Mouse (Mus musculus) heart, embryonic 14.5 days (tissue): ENCODE results near the gene Rbm4b. TPM values are rescaled to one million over a fixed set of nuclear protein-coding genes. Genes with fewer than 3 reads are reported as not detected.
A peak's percentile ranks its signal among the peaks of the same experiment; 100 is the strongest.
"Not testable (repeated sequence)": the region's sequence is repeated elsewhere in the genome, so short reads cannot be mapped to it uniquely, and the experiment has no call there.

ENCODE experiments used
- ATAC-seq: fragments of 200-750 bp; cut with Nextera tagmentation; 2 replicates; pipeline ENCODE4 v1.8.0; 2017; ENCODE audit warnings: low read depth, moderate TSS enrichment; ENCODE audit not compliant: insufficient number of reproducible peaks, insufficient read depth, low FRiP score
- H3K27ac ChIP-seq, 2 experiments: fragments of 200-500 bp in 1 of 2; fragments of 300-500 bp in 1 of 2; sonication (generic) in 1 of 2; replicated peaks in 1 of 2; 2 replicates each; pipeline ENCODE4 v1.5.1; 2012 to 2014; ENCODE audit warnings: low read depth in 2 of 2, low read length in 2 of 2, control low read depth in 1 of 2, mild to moderate bottlenecking in 1 of 2, mixed read lengths in 1 of 2; ENCODE audit not compliant: control insufficient read depth in 1 of 2, insufficient read depth in 1 of 2
- H3K27me3 ChIP-seq: fragments of 300-500 bp; sonication (generic); 2 replicates; pipeline ENCODE4 v1.6.1; 2014; ENCODE audit warnings: mild to moderate bottlenecking, low read length, control low read depth; ENCODE audit not compliant: control insufficient read depth, insufficient read depth
- H3K36me3 ChIP-seq: fragments of 300-500 bp; sonication (generic); 2 replicates; pipeline ENCODE4 v1.6.1; 2014; ENCODE audit warnings: mild to moderate bottlenecking, control low read depth, low read length, mixed read lengths; ENCODE audit not compliant: control insufficient read depth, insufficient read depth
- H3K4me1 ChIP-seq, 2 experiments: fragments of 200-500 bp in 1 of 2; fragments of 300-500 bp in 1 of 2; sonication (generic) in 1 of 2; 2 replicates each; pipeline ENCODE4 v1.6.1; 2012 to 2014; ENCODE audit warnings: low read length in 2 of 2, control low read depth in 1 of 2, mixed read lengths in 1 of 2; ENCODE audit not compliant: control insufficient read depth in 2 of 2, insufficient read depth in 2 of 2
- H3K4me2 ChIP-seq: fragments of 300-500 bp; sonication (generic); 2 replicates; pipeline ENCODE4 v1.6.1; 2014; ENCODE audit warnings: mild to moderate bottlenecking, low read length
- H3K4me3 ChIP-seq, 2 experiments: fragments of 200-500 bp in 1 of 2; fragments of 300-500 bp in 1 of 2; sonication (generic) in 1 of 2; 2 replicates each; pipeline ENCODE4 v1.5.1; 2012 to 2014; ENCODE audit warnings: low read length in 2 of 2, mild to moderate bottlenecking in 2 of 2, control low read depth in 1 of 2, low read depth in 1 of 2, moderate library complexity in 1 of 2; ENCODE audit not compliant: control insufficient read depth in 1 of 2, insufficient read depth in 1 of 2
- H3K9ac ChIP-seq: fragments of 300-500 bp; sonication (generic); 2 replicates; pipeline ENCODE4 v1.6.1; 2014; ENCODE audit warnings: mild to moderate bottlenecking, low read length
- H3K9me3 ChIP-seq: fragments of 300-500 bp; sonication (generic); 2 replicates; pipeline ENCODE4 v1.6.1; 2016; ENCODE audit warnings: low read length, control low read depth; ENCODE audit not compliant: control insufficient read depth
- WGBS: fragments of 180-500 bp; shearing (Covaris S2); extraction: QIAGEN DNeasy Blood & Tissue Kit; methylation state at CpG from one replicate; pipeline ENCODE4 v1.1.7; 2014; 5-methylcytosine and 5-hydroxymethylcytosine counted together
- polyA plus RNA-seq: library from polyadenylated mRNA; unstranded; fragments of >200 nt; fragmentation: Nextera tagmentation; extraction: Ambion mirVana; gene quantifications from 2 replicates; pipeline ENCODE4 v1.2.1, GENCODE M21; 2014

The Rbm4b gene
- polyA plus RNA-seq, 1 experiment from 2014 or later: 34.1 TPM

DNA sequence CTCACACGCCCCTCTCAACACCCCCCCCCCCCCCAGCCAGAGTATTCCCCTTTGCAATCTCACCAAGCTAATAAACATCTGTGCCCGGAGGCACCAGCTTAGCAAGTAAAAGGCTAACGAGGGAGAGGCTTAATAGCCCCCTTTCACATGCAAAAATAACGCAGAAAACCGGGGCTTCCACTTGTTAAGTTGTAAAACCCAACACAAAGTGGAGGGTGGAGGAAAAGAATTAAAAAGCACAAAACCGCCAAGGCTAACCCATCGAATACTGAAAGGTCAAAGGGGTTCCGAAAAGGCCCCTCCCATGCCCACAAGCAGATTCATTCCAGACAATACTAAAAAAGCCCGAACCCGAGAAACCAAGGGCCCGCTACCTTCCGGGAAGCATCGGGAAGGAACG is 54.0 kb downstream of the Rbm4b start:
- Histone ChIP-seq H3K27me3 (no peaks in the 10 kb centered on the region), H3K9me3 (no peaks in the 10 kb centered on the region), H3K4me1 (peaks cover 7 to 27% of the 10 kb centered on the region in 2 experiments), H3K4me2 (peak overlapping the region; percentile 89), H3K27ac (peak overlapping the region in 1 of 2 experiments; percentile 97; a peak in 3 of 4 replicates), H3K36me3 (no peaks in the 10 kb centered on the region), H3K9ac (peak overlapping the region; percentile 89), H3K4me3 (peak overlapping the region; percentile 75 to 87)
- ATAC-seq: no peak
- under 1% methylated on average over 14 of the region's 14 CpGs for WGBS

DNA sequence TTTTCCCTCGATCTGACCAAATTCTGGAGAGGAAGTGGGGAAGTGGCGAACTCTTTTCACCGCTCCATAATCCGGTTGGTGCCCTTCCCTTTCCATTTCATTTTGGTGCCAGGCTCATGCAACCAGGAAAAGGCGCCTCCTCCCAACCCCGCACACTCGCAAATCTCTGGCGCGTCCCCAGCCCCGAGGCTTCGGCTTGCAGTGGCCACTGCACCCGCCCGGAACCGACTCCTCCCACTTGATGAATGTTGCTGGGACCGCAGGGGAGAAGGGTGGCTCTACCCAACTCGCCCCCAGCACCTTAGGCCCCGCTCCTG is 54.4 kb downstream of the Rbm4b start:
- peak overlapping the region; percentile 89 for H3K4me2 ChIP-seq
- no peaks in the 10 kb centered on the region for H3K36me3 ChIP-seq
- WGBS: under 1% methylated on average over 17 of the region's 17 CpGs
- H3K4me3 ChIP-seq: peak overlapping the region; percentile 75 to 87
- H3K9me3 ChIP-seq: no peaks in the 10 kb centered on the region
- H3K27me3 ChIP-seq: no peaks in the 10 kb centered on the region
- no peak for ATAC-seq
- H3K4me1 ChIP-seq: peaks cover 7 to 24% of the 10 kb centered on the region in 2 experiments
- peak overlapping the region; percentile 92 to 97 for H3K27ac ChIP-seq
- H3K9ac ChIP-seq: peak overlapping the region; percentile 89

DNA sequence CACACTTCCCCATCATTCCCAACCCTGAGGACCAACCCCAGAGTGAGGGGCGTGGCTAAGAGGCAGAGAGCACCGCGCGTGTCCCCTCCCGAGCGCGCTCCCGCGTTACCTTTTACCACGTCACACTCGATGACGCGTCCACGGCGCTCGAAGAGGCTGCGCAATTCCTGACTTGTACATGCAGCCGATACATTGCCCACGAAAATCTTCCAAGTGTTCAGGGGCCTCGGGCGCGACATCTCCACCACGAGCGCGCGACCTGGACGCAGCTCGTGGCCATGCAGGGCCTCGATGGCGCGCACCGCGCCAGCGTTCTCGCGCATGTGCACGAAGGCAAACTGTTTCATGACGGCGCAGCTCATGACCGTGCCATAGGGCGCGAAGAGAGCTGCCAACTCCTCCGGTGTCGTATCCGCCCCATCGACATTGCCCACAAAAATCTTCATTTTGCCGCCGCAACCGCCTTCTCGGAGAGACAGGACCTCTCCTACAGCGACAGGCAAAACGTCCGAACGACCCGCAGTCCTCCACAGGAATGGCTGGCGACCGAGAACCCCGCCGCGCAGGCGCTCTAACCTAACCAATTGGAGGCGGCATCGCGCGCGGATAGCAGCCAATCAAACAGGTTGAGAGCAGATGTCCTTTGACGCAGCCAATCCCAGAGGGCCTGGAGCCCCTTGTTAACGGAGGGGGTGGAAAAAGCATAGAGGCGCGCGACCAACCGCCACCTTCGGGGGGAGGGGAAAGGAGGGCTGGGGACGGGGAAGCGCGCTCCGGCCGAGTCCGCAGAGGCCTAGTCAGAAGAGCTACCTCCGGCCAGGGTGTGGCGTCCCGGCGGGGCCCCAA is 55.0 kb downstream of the Rbm4b start, which contains the start of the genes Gm21992 and Rbm14:
TSS of gene Gm21992 (minus strand) at position 550 of the 846 bp plus-strand sequence.
TSS of gene Rbm14 (minus strand) at position 572 of the 846 bp plus-strand sequence.
- Histone ChIP-seq H3K4me1 (peaks cover 7 to 22% of the 10 kb centered on the region in 2 experiments), H3K9ac (peak within 1 kb of the TSS; percentile 89), H3K4me3 (peak within 1 kb of the TSS; percentile 75 to 87), H3K9me3 (no peaks in the 10 kb centered on the region), H3K36me3 (no peaks in the 10 kb centered on the region), H3K4me2 (peak within 1 kb of the TSS; percentile 89), H3K27me3 (no peaks in the 10 kb centered on the region), H3K27ac (peak within 1 kb of the TSS; percentile 92 to 97)
- under 1% methylated on average over 83 of the region's 83 CpGs for WGBS
- ATAC-seq: peak; percentile 96

DNA sequence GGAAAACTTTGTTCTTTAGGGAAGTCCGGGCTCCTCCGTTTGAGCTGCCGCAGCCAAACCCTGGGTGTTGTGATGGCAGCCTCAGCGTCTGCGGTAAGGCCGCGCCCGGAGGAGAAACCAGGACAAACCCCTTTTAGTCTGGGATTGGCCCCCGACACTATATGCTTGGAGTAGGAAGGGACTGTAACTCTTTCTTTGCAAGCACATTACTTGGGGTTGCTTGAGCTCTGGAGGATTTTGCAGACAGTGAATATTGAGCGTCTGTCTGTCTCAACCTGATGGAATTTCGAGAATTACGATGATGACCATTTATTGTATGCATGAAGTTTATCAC is 55.6 kb downstream of the Rbm4b start:
- Histone ChIP-seq H3K27me3 (no peaks in the 10 kb centered on the region), H3K36me3 (no peaks in the 10 kb centered on the region), H3K4me2 (peak overlapping the region; percentile 69), H3K4me3 (peak overlapping the region; percentile 75 to 80), H3K9ac (peak overlapping the region; percentile 87), H3K9me3 (no peaks in the 10 kb centered on the region), H3K4me1 (peaks cover 7 to 22% of the 10 kb centered on the region in 2 experiments), H3K27ac (peak overlapping the region; percentile 92 to 97)
- 5% methylated on average over 12 of the region's 12 CpGs for WGBS
- ATAC-seq: peak; percentile 27

DNA sequence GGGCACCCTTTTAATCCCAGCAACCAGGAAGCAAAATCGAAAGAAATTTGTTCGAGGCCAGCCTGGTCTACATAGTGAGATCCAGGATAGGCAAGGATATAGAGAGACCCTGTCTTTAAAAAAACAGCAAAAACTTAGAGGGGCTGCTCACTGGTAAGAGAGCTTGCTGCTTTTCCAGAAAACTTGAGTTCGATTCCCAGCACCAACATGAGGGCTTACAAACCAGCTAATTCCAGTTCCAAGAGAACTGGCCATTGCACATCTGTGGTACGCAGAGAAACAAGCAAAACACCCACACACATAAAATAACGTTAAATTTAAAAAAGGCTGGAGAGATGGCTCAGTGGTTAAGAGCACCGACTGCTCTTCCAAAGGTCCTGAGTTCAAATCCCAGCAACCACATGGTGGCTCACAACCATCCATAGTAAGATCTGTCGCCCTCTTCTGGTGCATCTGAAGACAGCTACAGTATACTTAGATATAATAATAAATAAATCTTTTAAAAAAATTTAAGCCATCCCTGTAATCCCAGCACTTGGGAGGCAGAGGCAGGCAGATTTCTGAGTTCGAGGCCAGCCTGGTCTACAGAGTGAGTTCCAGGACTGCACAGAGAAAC is 56.1 kb downstream of the Rbm4b start:
- not testable (repeated sequence) for H3K9me3 ChIP-seq, H3K27me3 ChIP-seq, ATAC-seq, H3K36me3 ChIP-seq
- WGBS: 77% methylated on average over 8 of the region's 8 CpGs
- peak overlapping the region; percentile 92 to 97 for H3K27ac ChIP-seq
- peak overlapping the region; percentile 69 for H3K4me2 ChIP-seq
- H3K4me1 ChIP-seq: peaks cover 7 to 22% of the 10 kb centered on the region in 2 experiments
- peak overlapping the region; percentile 75 to 80 for H3K4me3 ChIP-seq
- peak overlapping the region; percentile 87 for H3K9ac ChIP-seq

DNA sequence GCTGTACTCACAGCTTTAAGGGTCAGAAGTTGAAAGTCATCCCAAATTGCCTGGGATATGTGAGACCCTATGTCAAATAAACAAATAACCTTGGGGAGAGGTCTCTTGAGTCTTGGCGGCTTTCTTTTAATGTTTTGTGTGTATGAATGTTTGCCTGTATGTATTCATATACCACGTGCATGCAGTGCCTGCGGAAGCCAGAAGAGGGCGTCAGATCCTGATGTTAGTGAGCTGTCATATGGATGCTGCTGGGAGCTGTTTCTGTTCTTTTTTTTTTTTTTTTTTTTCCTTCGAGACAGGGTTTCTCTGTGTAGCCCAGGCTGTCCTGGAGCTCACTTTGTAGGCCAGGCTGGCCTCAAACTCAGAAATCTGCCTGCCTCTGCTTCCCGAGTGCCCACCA is 56.7 kb downstream of the Rbm4b start:
- 77% methylated on average over 6 of the region's 6 CpGs for WGBS
- no peaks in the 10 kb centered on the region for H3K9me3 ChIP-seq
- ATAC-seq: no peak

More for the DNA sequence above, 56.7 kb downstream of the Rbm4b start:
- Histone ChIP-seq H3K9ac (no peak overlapping the region), H3K4me2 (no peak overlapping the region), H3K36me3 (no peaks in the 10 kb centered on the region), H3K27ac (no peak overlapping the region), H3K27me3 (no peaks in the 10 kb centered on the region), H3K4me3 (no peak overlapping the region), H3K4me1 (peaks cover 7 to 17% of the 10 kb centered on the region in 2 experiments)
